Mouse (Mus musculus): ENCODE data around the gene Cnot6l.

GRCm38 (mm10) chr5:96142351-96142750, 21.6 kb downstream of the Cnot6l start:
- TF ChIP-seq CTCF (IDR thresholded peaks at IDR 0.05; ENCODE audit: low read depth) (no peak), EP300 (IDR thresholded peaks at IDR 0.05; ENCODE audit: low read depth) (no peak)
